Mouse (Mus musculus) forebrain, embryonic 10.5 days (tissue): ENCODE data around the gene Lin28a. TPM values are rescaled to one million over a fixed set of nuclear protein-coding genes. Genes with fewer than 3 reads are reported as not detected.

Experiments
- DNase-seq: peaks from one replicate; pipeline ENCODE4 v3.0.0-alpha.2; 2017; ENCODE audit warnings: low spot score; ENCODE audit errors: extremely low spot score
- H3K27ac ChIP-seq: fragments of 300-500 bp; sonication (generic); 2 replicates; pipeline ENCODE4 v1.5.1; 2016; ENCODE audit warnings: mild to moderate bottlenecking
- H3K27me3 ChIP-seq: fragments of 300-500 bp; sonication (generic); 2 replicates; pipeline ENCODE4 v1.6.1; 2016; ENCODE audit warnings: mild to moderate bottlenecking; ENCODE audit not compliant: poor library complexity, severe bottlenecking
- H3K36me3 ChIP-seq: fragments of 300-500 bp; sonication (generic); replicated peaks from 2 replicates; pipeline ENCODE4 v1.6.1; 2016; ENCODE audit warnings: mild to moderate bottlenecking, moderate library complexity
- H3K4me1 ChIP-seq: fragments of 300-500 bp; sonication (generic); 2 replicates; pipeline ENCODE4 v1.6.1; 2016
- H3K4me3 ChIP-seq: fragments of 300-500 bp; sonication (generic); 2 replicates; pipeline ENCODE4 v1.5.1; 2016; ENCODE audit warnings: mild to moderate bottlenecking, moderate library complexity
- H3K9me3 ChIP-seq: fragments of 300-500 bp; sonication (generic); 2 replicates; pipeline ENCODE4 v1.6.1; 2016; ENCODE audit warnings: mild to moderate bottlenecking, moderate library complexity
- WGBS: fragments of 180-500 bp; shearing (Covaris S2); methylation state at CpG from one replicate; pipeline ENCODE4 v1.1.7; 2016; 5-methylcytosine and 5-hydroxymethylcytosine counted together
- polyA plus RNA-seq: library from polyadenylated mRNA; unstranded; fragments of >200 nt; fragmentation: Nextera tagmentation; extraction: Ambion mirVana; gene quantifications from 2 replicates; pipeline ENCODE4 v1.2.1, GENCODE M21; 2016

The Lin28a gene
- polyA plus RNA-seq, 1 experiment from 2014 or later, result 21.6 TPM

DNA sequence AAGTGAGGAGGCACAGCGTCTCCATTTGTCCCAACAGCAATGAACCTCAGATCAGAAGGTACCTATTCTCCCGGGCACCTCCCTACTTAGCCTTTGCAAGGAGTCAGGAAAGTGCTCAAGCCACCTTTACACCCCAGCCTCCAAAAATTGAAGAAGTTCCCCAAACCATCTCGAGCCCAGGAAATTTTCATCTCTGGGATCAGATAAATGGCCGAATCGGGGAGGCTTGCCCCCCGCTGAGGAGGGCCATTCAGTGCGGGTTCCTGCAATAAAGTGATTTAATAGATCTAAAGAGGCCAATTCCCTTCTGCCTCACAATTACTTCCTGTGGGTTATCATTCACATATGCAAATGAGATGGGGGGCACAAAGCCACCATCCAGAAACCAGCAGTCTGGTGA lies 2.4 kb downstream of the Lin28a start:
- Histone ChIP-seq H3K36me3 (peaks cover 27% of the 10 kb centered on the region), H3K27me3 (no peaks in the 10 kb centered on the region), H3K4me3 (peak overlapping the region; percentile 94), H3K4me1 (peaks cover 93% of the 10 kb centered on the region), H3K9me3 (no peaks in the 10 kb centered on the region), H3K27ac (peak overlapping the region; percentile 97)
- DNase-seq, result no peak
- WGBS, result 3% methylated on average over 7 of the region's 7 CpGs

DNA sequence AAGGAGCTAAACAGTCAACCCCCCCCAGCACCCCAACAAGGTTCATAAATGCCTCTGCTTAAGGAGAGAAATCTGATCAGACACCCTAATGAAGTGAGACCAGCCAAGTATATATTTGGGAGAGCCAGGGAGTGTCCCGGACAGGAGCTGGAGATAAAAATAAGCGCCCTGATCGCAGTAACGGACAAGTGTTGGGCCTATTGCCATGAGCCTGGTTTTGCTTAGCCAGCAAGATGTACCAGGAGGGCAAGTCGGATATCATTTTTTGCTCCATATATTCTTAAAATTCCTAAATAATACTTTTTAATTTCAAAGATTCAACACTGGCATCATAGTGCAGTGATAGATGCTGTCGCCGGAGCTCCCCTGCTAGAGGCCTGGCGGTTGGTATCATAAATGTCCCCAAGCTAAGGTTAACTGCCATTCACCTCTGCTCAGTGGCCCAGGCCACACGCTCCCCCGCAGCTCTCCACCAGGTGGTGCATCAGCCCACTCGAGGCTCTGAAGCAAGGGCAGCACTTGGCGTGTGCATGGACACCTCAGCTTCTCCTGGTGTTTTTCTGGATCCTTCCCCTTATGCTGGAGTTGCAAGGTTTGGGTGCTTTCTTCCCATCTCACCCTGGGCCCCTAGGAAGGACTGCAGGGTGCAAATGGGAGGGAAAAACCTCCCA lies 5.6 kb downstream of the Lin28a start:
- Histone ChIP-seq H3K27me3 (no peaks in the 10 kb centered on the region), H3K4me1 (peaks cover 88% of the 10 kb centered on the region), H3K36me3 (peaks cover 47% of the 10 kb centered on the region), H3K27ac (peak overlapping the region; percentile 87), H3K4me3 (peak overlapping the region; percentile 45), H3K9me3 (no peaks in the 10 kb centered on the region)
- 46% methylated on average over 12 of the region's 12 CpGs for WGBS
- DNase-seq, result peak; percentile 49

DNA sequence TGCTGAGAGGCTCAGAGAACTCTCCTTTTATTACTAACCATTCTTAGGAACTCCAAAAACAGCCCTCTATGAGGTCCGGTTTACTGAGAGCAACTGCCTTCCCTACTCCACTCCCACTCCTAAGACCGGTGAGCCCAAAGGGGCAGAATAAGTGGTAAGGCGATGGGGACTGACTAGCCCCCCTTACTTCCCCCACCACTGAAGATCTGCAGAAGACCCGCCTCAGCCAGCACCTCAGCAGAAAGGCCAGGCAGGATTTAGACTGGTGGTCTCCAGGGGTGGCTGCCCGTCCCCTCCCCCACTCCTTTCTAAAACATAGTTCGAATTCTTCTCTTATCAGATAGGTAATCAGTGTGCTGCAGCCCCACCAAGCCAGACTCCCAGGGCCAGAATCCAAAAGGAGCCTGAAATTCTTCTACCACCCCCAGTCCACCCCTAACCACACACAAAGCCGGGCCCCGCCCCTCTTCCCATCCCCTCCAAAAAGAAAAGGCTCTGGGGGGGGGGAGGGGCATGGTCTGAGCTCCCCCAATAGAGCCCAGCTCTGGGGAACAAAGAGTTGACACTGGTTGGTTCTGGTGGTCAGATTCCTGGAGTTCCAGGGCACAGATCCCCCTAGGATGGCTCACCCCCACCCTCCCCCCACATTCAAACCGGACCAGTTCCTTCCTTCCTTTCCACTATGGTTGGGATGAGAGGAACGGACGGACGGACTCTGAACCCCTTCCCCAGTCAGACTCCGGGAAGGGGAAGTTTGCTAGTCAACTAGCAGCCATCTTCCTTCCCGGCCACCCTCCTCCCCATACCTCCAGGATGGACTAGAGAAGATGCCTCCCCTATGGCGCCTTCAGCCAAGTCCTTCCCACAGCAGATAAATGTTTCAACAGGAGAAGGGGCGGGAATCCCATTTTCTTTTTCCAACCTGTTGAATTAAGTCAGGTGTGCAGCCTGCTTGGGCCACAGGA lies 6.9 kb downstream of the Lin28a start:
- Histone ChIP-seq H3K36me3 (peaks cover 60% of the 10 kb centered on the region), H3K4me3 (peak overlapping the region; percentile 45), H3K9me3 (no peaks in the 10 kb centered on the region), H3K27ac (peak overlapping the region; percentile 87), H3K27me3 (no peaks in the 10 kb centered on the region), H3K4me1 (peaks cover 83% of the 10 kb centered on the region)
- WGBS, result 2% methylated on average over 16 of the region's 16 CpGs
- peak; percentile 70 for DNase-seq

DNA sequence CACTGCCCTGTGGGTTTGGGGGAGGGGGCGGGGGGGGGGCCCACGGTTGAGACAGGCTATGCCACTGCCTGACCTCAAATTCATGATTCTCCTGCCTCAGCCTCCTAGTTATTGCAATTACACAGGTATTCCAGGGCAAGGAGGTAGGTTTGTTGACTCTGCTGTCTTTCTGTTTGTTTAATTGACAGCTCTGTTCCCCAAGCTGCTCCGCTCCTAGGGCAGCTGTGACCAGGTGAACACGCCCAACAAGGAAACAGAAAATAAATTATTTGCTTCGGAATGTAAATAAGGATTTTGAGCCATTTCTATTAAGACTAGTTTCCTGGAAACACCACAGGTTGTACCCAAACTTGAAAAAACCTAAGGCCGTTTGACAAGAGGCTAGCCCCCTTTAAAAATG lies 8.9 kb downstream of the Lin28a start:
- Histone ChIP-seq H3K9me3 (no peaks in the 10 kb centered on the region), H3K27ac (peak overlapping the region; percentile 87; the same call in 1 of the 2 replicates), H3K27me3 (no peaks in the 10 kb centered on the region), H3K4me3 (no peak overlapping the region), H3K4me1 (peaks cover 79% of the 10 kb centered on the region), H3K36me3 (peaks cover 63% of the 10 kb centered on the region)
- 75% methylated on average over 6 of the region's 6 CpGs for WGBS
- no peak for DNase-seq

DNA sequence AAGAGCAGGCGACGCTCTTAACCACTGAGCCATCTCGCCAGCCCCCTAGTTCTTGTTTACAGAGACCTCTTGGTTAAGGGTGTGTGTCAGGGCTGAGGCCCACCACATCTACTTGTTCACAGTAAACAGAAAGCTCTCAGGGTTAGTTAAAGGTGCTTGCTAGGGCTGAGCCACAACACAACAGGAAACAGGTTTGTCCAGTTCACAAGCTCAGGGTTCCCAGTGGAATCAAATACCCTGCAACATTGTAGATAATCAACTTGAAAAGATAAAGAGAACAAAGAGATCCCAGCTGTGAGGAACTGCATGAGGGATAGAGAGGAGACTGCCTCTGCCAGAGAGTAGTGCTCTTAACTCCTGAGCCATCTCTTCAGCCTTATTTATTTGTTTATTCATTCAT lies 11.8 kb downstream of the Lin28a start:
- H3K36me3 ChIP-seq, result peaks cover 61% of the 10 kb centered on the region
- no peak overlapping the region for H3K27ac ChIP-seq
- H3K4me1 ChIP-seq, result peaks cover 80% of the 10 kb centered on the region
- no peaks in the 10 kb centered on the region for H3K27me3 ChIP-seq
- WGBS, result 88% methylated on average over 3 of the region's 3 CpGs
- no peak overlapping the region for H3K4me3 ChIP-seq
- H3K9me3 ChIP-seq, result no peaks in the 10 kb centered on the region
- no peak for DNase-seq

DNA sequence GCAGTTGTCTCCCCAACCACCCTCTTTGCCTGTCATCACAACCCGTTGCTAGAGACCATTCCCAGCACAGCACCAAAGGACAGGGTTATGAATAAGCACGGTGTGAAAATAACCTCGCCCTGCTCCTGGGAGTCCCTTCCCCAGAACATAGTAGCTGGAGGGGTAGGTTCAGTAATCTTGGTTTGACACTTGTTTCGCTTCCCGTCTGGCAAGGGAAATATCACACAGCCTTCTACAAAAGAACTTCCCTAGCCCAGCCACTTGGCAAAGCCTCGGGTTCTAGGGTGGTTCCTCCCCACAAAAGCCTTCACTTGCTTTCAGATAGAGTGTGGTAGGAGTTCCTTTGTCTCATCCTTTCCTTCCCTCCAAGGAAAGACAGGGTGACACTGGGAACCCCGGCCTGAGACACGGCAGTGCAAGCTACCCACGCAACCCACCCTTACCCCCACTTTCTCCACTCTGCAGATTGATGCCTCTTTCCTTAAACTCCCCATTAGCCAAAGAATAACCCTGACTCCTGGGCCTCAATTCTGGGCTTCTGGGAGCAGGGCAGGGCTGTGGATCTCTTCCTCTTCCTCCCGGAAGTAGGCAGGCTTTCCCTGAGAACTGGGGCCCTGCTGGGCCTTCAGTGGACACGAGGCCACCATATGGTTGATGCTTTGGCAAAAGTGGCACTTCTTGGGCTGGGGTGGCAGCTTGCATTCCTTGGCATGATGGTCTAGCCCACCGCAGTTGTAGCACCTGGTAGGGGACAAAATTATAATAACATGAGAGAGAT lies 12.9 kb downstream of the Lin28a start:
- H3K4me1 ChIP-seq, result peaks cover 80% of the 10 kb centered on the region
- no peak for DNase-seq
- WGBS, result 75% methylated on average over 12 of the region's 12 CpGs
- no peaks in the 10 kb centered on the region for H3K9me3 ChIP-seq
- peak overlapping the region; percentile 65 for H3K27ac ChIP-seq
- H3K4me3 ChIP-seq, result no peak overlapping the region
- no peaks in the 10 kb centered on the region for H3K27me3 ChIP-seq
- peaks cover 61% of the 10 kb centered on the region for H3K36me3 ChIP-seq

DNA sequence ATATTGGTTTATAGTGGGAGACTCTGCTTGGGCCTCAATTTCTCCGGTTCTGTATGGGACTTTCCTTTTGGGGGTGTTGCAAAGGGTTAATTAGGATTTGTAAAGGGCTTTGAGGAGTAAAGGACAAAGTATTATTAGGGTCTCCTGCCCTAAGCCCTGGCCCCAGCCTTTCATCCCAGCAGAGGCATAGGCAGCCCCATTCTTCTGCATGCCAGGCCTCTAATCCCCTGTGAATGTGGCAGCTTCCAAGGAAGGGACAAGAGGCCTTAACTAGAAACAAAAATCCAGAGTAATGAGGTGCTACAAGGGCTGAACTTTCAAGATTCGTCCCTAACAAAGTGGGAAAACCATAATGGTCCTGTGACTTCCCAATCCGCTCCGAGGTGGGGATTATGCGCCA lies 15.7 kb downstream of the Lin28a start:
- Histone ChIP-seq H3K36me3 (peaks cover 42% of the 10 kb centered on the region), H3K4me3 (peak overlapping the region; percentile 29; the same call in 1 of the 2 replicates), H3K27me3 (no peaks in the 10 kb centered on the region), H3K4me1 (peaks cover 75% of the 10 kb centered on the region), H3K27ac (peak overlapping the region; percentile 84), H3K9me3 (no peaks in the 10 kb centered on the region)
- peak; percentile 83 for DNase-seq
- WGBS, result 18% methylated on average over 5 of the region's 5 CpGs

DNA sequence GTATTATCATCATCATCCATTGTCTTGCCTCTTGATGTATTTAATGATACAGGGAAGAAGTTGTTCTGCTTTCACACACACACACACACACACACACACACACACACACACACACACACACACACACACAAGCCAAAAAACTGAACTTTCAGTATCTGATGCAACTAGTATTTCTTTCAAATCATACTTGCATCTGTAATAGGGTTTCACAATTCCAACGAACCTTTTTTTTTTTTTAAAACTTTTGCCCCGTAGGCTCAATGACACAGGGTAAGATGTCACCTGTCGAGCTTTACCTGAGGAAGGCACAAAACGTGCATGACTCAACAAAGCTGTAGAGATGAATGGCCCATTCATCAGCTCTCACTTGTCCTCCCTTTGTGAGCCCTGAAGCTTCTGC lies 16.4 kb downstream of the Lin28a start:
- H3K9me3 ChIP-seq, result no peaks in the 10 kb centered on the region
- H3K36me3 ChIP-seq, result peaks cover 39% of the 10 kb centered on the region
- peaks cover 68% of the 10 kb centered on the region for H3K4me1 ChIP-seq
- 29% methylated on average over 4 of the region's 4 CpGs for WGBS
- no peaks in the 10 kb centered on the region for H3K27me3 ChIP-seq
- peak overlapping the region; percentile 29 for H3K4me3 ChIP-seq
- no peak for DNase-seq
- H3K27ac ChIP-seq, result peak overlapping the region; percentile 84

DNA sequence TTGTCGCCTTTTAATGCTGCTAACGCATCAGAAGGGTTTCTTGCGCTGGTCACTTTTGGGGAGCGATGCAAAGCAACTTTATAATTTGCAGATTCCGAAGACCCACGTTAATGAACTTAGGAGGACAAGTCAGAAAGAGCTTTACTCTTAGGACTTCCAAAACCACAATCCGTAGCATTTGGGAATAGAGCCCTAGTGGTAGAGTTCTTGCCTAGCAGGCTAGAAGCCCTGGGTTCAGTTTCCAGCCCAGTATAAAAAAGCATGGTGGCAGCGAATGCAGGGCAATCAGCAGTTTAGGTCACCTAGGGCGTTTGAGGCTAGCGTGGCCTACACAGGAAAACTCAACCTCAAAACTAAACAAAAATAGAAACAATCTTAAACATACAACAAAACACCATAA lies 16.9 kb downstream of the Lin28a start:
- H3K9me3 ChIP-seq, result no peaks in the 10 kb centered on the region
- H3K4me3 ChIP-seq, result peak overlapping the region; percentile 79; the same call in 1 of the 2 replicates
- H3K4me1 ChIP-seq, result peaks cover 68% of the 10 kb centered on the region
- no peaks in the 10 kb centered on the region for H3K27me3 ChIP-seq
- peaks cover 39% of the 10 kb centered on the region for H3K36me3 ChIP-seq
- 41% methylated on average over 10 of the region's 10 CpGs for WGBS
- H3K27ac ChIP-seq, result peak overlapping the region; percentile 84
- no peak for DNase-seq

DNA sequence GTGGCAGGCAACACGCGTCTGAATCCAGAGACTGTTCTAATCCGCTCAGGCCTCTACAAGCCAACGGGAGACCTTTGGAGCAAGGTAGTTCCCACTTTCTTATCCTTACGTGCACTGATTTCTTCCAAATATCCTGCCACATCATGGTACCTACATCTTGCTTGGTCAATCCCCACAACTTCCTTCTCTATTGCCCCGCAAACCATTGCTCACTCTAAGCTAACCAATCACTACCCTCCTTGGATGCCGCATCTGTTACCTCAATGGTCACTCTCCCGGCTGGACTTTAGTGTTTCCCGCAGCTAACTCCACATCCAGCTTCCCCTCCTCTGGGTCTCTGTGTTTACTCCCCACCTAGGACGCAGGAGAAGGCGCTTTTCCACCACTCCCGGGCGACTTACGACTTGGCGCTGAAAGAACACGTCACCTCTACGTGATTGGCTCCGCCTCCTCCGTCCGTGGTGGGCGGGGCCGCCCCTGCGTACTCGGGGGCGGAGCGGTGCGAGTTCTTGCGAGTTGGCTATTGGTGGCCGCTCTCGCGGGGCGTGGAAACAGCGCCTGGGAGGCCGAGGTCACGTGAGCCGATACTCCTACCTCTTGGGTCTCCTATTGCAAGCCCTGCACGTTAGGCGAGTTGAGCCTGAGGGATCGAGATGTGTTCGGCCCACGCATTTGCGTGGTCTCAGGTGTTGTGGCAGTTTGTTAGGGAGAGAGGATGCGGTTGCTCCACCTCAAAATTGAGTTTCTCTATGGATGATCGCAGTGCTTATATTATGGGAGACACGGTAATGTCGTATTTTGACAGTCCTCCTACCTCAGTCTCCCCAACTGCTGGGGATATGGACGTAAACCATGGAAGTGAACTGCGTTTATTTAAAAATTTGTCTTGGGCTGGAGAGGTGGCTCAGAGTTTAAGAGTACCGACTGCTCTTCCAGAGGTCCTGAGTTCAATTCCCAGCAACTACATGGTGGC lies 17.9 kb downstream of the Lin28a start, which contains the start of gene Dhdds:
Dhdds (minus strand) TSS at position 453 of the 973 bp plus-strand sequence.
- peaks cover 60% of the 10 kb centered on the region for H3K4me1 ChIP-seq
- no peaks in the 10 kb centered on the region for H3K9me3 ChIP-seq
- H3K27ac ChIP-seq, result peak within 1 kb of the TSS; percentile 85
- peaks cover 39% of the 10 kb centered on the region for H3K36me3 ChIP-seq
- H3K4me3 ChIP-seq, result peak within 1 kb of the TSS; percentile 79
- H3K27me3 ChIP-seq, result no peaks in the 10 kb centered on the region
- DNase-seq, result peak; percentile 99
- WGBS, result 2% methylated on average over 49 of the region's 49 CpGs

DNA sequence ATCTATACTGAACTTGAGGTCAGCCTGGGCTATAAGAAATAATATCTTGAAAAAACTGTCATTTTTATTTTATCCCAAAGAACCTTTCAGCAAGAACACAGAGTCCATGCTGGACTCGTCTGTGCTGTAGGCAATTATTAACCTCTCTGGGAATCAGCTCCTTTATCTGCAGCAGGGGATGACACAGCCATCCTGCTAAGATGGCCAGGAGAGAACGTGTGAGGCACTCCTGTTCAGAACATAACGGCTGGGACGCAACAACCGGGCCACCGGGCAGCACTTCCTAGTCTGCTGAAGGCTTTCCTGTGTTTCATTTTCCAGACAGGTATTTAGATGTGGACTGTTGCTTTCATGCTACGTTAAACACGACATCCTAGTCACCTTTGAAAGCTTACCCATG lies 23.9 kb downstream of the Lin28a start:
- H3K27me3 ChIP-seq, result no peaks in the 10 kb centered on the region
- peaks cover 3% of the 10 kb centered on the region for H3K4me1 ChIP-seq
- no peak for DNase-seq
- no peak overlapping the region for H3K27ac ChIP-seq
- H3K9me3 ChIP-seq, result no peaks in the 10 kb centered on the region
- H3K4me3 ChIP-seq, result no peak overlapping the region
- peaks cover 81% of the 10 kb centered on the region for H3K36me3 ChIP-seq
- WGBS, result 94% methylated on average over 8 of the region's 8 CpGs
